Mouse (Mus musculus) liver, adult 2 months (tissue): Measurements from ENCODE around the gene Dctn1. TPM values are rescaled to one million over a fixed set of nuclear protein-coding genes. Genes with fewer than 3 reads are reported as not detected.
A peak's percentile ranks its signal among the peaks of the same experiment; 100 is the strongest.

ENCODE experiments used
- DNase-seq: peaks from one replicate; pipeline ENCODE4 v3.0.0-alpha.2; 2011; ENCODE audit warnings: low read depth, low spot score; ENCODE audit errors: extremely low read depth
- H3K27ac ChIP-seq: fragments of 200-500 bp; replicated peaks from 2 replicates; pipeline ENCODE4 v1.5.1; 2012; ENCODE audit warnings: low read depth, mild to moderate bottlenecking, control low read depth, inconsistent platforms, low read length; ENCODE audit not compliant: insufficient read depth
- H3K27me3 ChIP-seq: fragments of 200-500 bp; 2 replicates; pipeline ENCODE4 v1.6.1; 2012; ENCODE audit warnings: mild to moderate bottlenecking, moderate library complexity, low read length, inconsistent platforms; ENCODE audit not compliant: control insufficient read depth, insufficient read depth
- H3K36me3 ChIP-seq: fragments of 200-500 bp; 2 replicates; pipeline ENCODE4 v1.6.1; 2012; ENCODE audit warnings: low read length, inconsistent platforms; ENCODE audit not compliant: control insufficient read depth, insufficient read depth
- H3K4me1 ChIP-seq: fragments of 200-500 bp; 2 replicates; pipeline ENCODE4 v1.6.1; 2011; ENCODE audit warnings: low read length; ENCODE audit not compliant: control insufficient read depth, insufficient read depth
- H3K4me3 ChIP-seq: fragments of 200-500 bp; 2 replicates; pipeline ENCODE4 v1.5.1; 2011; ENCODE audit warnings: low read depth, mild to moderate bottlenecking, control low read depth, low read length, moderate library complexity; ENCODE audit not compliant: insufficient read depth
- H3K79me2 ChIP-seq: fragments of 200-500 bp; 2 replicates; pipeline ENCODE4 v1.6.1; 2012; ENCODE audit warnings: inconsistent platforms, mild to moderate bottlenecking, low read length, moderate library complexity; ENCODE audit not compliant: control insufficient read depth, insufficient read depth
- H3K9ac ChIP-seq: fragments of 200-500 bp; 2 replicates; pipeline ENCODE4 v1.6.1; 2012; ENCODE audit warnings: low read depth, mild to moderate bottlenecking, control low read depth, inconsistent platforms, low read length
- CTCF ChIP-seq: fragments of 200-500 bp; IDR thresholded peaks from 2 replicates; pipeline ENCODE4 v1.5.1; 2011; ENCODE audit warnings: low read depth, low read length, control low read depth
- POLR2A ChIP-seq: fragments of 200-500 bp; IDR thresholded peaks from 2 replicates; pipeline ENCODE4 v1.6.1; 2011; ENCODE audit warnings: low read length, control low read depth; ENCODE audit not compliant: insufficient read depth; ENCODE audit errors: extremely low read depth
- WGBS: fragments of 180-500 bp; shearing (Covaris S2); methylation state at CpG from one replicate; pipeline ENCODE4 v1.1.7; 2018; 5-methylcytosine and 5-hydroxymethylcytosine counted together
- polyA plus RNA-seq: library from polyadenylated mRNA; depleted of rRNA; stranded (reverse); fragments of >200 nt; gene quantifications from 2 replicates; pipeline ENCODE4 v1.2.3, GENCODE M21; 2012
- total RNA-seq: library from RNA; depleted of rRNA; stranded (reverse); fragments of >200 nt; gene quantifications from 2 replicates; pipeline ENCODE4 v1.2.3, GENCODE M21; 2014

The Dctn1 gene
- total and polyA plus RNA-seq, 2 experiments = 13.5 to 36.0 TPM

DNA sequence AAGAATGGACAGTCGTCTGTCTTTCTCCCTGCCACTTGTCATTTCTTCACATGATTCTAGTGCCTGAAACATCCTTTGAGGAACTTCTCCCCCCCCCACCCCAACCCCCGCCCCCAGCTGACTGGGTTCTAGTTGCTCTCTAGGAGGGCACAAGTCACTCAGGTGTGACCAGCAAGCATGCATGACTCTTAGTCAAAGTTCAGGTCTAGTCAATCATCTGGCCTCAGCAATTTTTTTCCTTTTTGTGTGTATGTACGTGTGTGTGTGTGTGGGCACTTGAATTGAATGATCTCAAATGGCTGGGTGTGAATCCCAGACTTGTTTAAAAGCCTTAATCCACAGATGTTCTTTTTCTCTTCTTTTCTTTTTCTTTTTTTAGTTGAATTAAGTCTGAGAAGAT is 31.5 kb upstream of the Dctn1 start:
- DNase-seq = peak; percentile 49
- 54% methylated on average over 3 of the region's 3 CpGs for WGBS
- H3K9ac ChIP-seq = no peak overlapping the region
- H3K4me1 ChIP-seq = peaks cover 26% of the 10 kb centered on the region
- no peak overlapping the region for H3K27ac ChIP-seq
- H3K36me3 ChIP-seq = no peaks in the 10 kb centered on the region
- no peaks in the 10 kb centered on the region; the same call in 1 of the 2 replicates for H3K79me2 ChIP-seq
- no peak overlapping the region for H3K4me3 ChIP-seq
- no peaks in the 10 kb centered on the region for H3K27me3 ChIP-seq
- no peak for TF ChIP-seq POLR2A
- no peak for TF ChIP-seq CTCF

DNA sequence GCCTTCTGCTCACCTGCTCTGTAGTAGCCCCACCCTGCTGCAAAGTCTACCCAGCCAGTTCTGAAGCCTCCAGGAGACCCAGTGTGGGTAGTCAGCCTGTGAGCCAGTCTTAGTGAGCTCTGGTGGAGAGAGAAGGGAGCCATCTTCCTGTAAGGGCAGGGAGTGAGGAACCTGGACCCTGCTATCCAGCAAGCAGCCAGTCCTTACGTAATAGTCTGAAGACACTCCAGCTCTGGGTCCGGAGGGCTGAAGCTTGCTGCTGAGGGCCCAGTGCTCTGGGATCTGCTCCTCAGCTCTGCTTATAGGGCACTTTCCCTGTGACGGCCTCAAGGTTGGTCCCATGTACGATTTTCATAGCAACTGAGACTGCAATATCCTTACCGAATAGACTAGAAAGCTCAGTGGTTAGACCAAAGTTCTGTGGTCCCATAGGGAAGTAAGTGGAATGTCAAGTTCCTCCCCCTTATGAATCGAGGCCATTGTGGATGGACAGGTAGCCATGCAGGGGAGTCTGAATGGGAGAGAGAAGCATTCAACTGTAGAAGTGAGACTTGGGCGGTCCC is 30.7 kb upstream of the Dctn1 start, which contains the start of gene Rtkn:
Gene Rtkn (plus strand): TSS at position 513 of the 563 bp plus-strand sequence.
- no peaks in the 10 kb centered on the region for H3K36me3 ChIP-seq
- DNase-seq = peak; percentile 54
- peaks cover 2% of the 10 kb centered on the region; the same call in 1 of the 2 replicates for H3K79me2 ChIP-seq
- 61% methylated on average over 7 of the region's 7 CpGs for WGBS
- peak within 1 kb of the TSS; percentile 89 for H3K27ac ChIP-seq
- H3K27me3 ChIP-seq = no peaks in the 10 kb centered on the region
- TF ChIP-seq CTCF = no peak
- TF ChIP-seq POLR2A = no peak
- peaks cover 26% of the 10 kb centered on the region for H3K4me1 ChIP-seq
- peak within 1 kb of the TSS; percentile 86 for H3K9ac ChIP-seq
- peak within 1 kb of the TSS; percentile 79 for H3K4me3 ChIP-seq

- WGBS = 10% methylated on average over 37 of the region's 37 CpGs
- TF ChIP-seq CTCF (no peak), POLR2A (no peak)
- Histone ChIP-seq H3K27me3 (no peaks in the 10 kb centered on the region), H3K4me1 (peaks cover 26% of the 10 kb centered on the region), H3K79me2 (peaks cover 2% of the 10 kb centered on the region; the same call in 1 of the 2 replicates), H3K9ac (peak overlapping the region; percentile 86), H3K4me3 (peak overlapping the region; percentile 79), H3K36me3 (no peaks in the 10 kb centered on the region), H3K27ac (peak overlapping the region; percentile 89)
- peak; percentile 72 for DNase-seq
Measured at GRCm38 (mm10) chr6:83135571-83136161, 30.1 kb upstream of the Dctn1 start.

DNA sequence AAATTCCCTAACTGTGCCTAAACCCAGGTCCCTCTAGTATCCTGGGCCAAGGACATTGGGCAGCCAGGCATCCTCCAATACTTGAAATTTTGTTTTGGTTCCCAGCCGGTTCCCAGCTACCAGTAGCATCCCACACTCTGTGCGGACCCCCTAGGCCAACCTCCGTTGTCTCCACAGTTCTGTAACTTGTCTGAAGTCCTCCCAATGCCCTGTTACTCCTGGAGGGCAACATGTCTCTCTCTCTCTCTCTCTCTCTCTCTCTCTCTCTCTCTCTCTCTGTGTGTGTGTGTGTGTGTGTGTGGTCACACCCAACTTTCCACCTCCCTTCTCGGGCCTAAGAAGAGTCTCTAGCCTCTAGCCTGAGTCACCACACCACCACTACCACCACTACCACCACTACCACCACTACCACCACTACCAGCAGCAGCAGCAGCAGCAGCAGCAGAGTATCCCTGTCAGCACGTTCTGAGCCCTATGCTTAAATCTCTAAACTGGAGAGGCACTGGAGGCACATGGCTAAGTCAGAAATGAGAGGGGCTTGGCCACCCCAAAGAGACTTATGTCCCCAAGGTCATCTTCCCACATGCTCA is 29.3 kb upstream of the Dctn1 start:
- no peak for TF ChIP-seq CTCF
- TF ChIP-seq POLR2A = no peak
- no peak for DNase-seq
- Histone ChIP-seq H3K4me1 (peaks cover 23% of the 10 kb centered on the region), H3K9ac (peak overlapping the region; percentile 86), H3K4me3 (peak overlapping the region; percentile 79), H3K36me3 (no peaks in the 10 kb centered on the region), H3K27ac (peak overlapping the region; percentile 89), H3K27me3 (no peaks in the 10 kb centered on the region), H3K79me2 (peaks cover 2% of the 10 kb centered on the region; the same call in 1 of the 2 replicates)
- 19% methylated on average over 5 of the region's 5 CpGs for WGBS

DNA sequence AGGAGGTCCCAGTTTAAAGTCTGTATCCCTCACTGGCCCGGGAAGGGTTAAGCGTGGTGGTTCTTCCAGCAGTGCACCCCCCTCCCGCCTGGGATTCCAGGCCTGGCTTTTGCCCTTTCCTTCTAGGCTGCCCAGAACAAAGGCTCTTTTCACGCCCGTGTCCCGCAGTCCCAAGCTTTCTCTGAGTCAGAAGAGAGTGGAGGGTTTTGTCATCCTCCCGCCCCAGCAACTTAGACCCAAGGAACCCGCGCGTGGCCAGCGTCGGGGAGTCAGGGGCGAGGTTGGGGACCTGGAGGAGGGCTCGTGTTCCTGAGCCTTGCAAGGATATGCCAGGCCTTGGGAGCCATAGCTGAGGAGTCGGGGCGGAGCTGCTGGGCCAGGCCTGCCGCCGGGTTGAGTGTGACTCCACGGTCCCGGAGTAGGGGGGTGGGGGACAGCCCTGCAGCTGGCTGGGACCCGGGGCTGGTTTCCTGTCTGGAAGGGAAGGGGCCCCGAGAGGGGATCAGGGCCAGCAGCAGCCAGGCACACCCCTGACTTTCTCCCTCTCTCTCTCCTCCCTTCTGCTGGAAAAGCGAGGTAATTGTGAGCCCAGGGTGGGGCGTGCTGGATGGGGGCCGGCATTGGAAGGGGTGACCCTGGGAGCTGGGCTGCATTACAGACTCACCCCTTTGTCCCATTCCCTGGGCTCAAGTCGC is 28.7 kb upstream of the Dctn1 start:
- Histone ChIP-seq H3K79me2 (peaks cover 2% of the 10 kb centered on the region; the same call in 1 of the 2 replicates), H3K4me1 (peaks cover 21% of the 10 kb centered on the region), H3K27me3 (no peaks in the 10 kb centered on the region), H3K4me3 (peak overlapping the region; percentile 79), H3K9ac (peak overlapping the region; percentile 86), H3K36me3 (no peaks in the 10 kb centered on the region), H3K27ac (peak overlapping the region; percentile 89)
- peak; percentile 46 for DNase-seq
- 4% methylated on average over 26 of the region's 26 CpGs for WGBS
- no peak for TF ChIP-seq CTCF
- no peak for TF ChIP-seq POLR2A
